Mouse (Mus musculus): Measurements from ENCODE around the gene Ralgapa2.

DNA sequence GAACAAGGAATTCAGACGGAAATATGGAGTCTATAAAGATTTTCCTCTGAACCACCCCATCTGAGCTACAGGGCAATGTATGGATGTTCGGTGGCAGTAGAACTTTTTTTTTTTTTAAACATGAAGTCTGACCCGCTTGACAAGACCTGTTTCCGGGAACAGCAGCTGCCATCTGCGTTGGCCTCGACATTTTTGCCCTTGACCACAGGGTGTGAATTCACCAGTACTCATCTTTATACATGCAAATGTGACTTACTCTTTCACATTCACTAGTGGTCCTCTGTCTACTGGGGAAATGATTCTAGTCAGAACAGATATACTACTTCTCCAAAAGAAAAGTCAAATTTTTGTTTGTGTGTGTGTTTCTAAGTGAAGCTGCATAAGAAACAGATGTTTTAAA lies 286.3 kb downstream of the Ralgapa2 start:
- TF ChIP-seq CTCF (IDR thresholded peaks at IDR 0.05; ENCODE audit: low read depth) (no peak), EP300 (IDR thresholded peaks at IDR 0.05; ENCODE audit: low read depth) (no peak)

Data from heart, postnatal 0 days (tissue).